Mouse (Mus musculus): ENCODE measurements around the gene 1700028P14Rik.

Gene 1700028P14Rik

DNA sequence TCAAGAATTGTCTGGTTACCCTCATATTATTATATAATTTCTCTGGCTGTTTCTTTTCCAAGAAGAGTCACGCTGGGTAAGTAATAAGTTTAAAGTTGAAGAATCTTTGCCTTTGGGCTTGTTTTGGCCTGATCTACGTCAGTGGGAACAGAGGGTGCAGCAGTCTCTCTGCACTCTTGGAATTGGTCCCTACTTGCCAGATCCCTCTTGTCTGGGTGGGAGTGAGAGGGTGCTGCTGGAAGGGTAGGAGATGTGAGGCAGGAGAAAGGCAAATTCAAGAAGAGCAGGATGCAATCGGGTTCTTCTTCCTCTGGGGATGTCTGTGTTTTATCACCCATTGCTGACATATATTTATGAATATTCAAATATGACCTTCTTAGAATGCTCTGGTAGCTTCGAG, 42.9 kb downstream of the 1700028P14Rik start:
- no peak for DNase-seq (ENCODE audit: inconsistent age in 2 of 2, low spot score in 1 of 2)

DNA sequence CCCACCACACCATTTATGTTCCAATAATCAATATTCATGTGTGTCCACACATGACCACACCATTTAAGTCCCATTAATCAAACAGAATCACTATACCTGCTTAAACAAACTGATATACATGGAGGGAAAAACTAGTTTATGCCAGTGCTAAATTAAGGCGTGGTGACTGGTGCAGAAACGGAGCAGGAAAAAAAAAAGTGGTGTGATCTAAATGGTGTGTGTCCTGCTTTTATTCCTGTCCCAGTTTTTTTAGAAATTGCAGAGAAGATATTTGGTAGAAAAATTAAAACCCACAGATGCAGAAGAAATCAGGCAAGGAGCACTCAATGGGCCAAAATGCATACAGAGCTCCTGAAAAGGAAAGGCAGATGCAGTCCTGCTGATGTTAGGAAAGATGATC, 44.7 kb downstream of the 1700028P14Rik start:
- no peak for DNase-seq (ENCODE audit: inconsistent age in 2 of 2, low spot score in 1 of 2)

DNA sequence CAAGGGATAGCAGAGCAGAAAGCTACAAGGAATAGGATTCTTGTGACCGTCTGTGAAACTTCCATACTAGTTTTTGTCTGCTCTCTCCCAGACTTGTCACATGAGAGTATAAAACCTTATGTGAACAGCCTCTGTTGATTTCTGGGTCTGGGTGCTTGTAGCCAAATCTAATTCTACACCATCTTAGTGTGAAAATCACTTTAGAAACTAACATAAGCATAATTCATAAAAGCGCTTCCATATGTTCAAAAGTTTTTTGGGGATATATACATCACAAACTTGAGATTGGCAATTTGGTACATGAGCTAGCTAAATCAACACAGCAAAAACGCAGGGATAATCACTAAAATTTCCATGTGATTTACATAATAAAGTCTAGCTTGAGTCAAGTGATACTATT, 57.7 kb downstream of the 1700028P14Rik start:
- no peak for DNase-seq (ENCODE audit: inconsistent age in 2 of 2, low spot score in 1 of 2)

DNA sequence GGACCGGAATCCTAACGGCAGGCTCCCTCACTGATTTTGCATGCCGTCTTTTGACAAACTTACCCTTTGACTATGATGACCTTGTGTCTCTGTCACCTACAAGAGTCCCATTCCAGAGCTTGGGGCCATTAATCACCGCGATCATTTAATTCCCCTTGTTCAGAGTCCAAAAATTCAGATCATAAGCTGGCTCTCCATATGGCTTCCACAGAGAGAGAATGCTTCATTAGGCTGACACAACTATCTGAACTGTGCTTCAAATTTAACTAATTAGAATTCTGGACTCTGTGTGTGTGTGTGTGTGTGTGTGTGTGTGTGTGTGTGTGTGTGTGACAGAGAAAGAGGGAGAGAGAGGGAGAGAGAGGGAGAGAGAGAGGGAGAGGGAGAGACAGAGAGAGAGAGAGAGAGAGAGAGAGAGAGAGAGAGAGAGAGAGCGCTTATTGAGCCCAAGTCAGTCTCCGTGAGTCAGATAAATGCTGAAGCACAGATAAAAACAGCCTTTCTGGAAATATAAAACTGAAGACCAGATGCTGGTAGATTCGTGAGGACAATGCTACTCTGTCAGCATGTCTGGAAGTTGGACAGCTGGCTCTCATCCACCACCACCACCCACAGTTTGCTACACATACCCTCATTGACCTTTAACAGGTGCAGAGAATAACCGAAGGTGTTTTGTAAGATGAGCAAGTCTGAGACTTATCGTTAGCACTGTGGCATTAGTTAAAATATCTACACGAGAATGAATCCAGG, 73.8 kb downstream of the 1700028P14Rik start:
- peak in 1 of 2 experiments; percentile 19 for DNase-seq (ENCODE audit: inconsistent age in 2 of 2, low spot score in 1 of 2)

DNA sequence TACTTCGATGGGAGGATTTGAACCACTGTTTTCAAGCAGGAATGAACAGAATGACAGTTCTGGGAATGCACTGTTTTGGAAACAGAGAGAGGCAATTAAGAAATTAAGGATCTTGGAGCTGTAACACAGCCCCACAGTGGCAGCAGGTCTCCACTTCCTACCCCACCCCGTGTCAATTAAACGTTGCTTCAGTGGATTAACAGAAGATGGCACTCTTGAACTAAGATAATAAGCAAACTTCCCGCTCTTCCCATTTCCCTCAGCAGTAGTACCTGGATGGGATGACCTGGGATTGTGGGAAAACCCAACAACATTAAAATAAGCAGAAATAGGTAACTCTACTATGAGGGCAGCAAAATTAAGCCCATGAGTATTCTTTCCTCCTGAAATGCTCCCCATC, 75.9 kb downstream of the 1700028P14Rik start:
- no peak for DNase-seq (ENCODE audit: inconsistent age in 2 of 2, low spot score in 1 of 2)

DNA sequence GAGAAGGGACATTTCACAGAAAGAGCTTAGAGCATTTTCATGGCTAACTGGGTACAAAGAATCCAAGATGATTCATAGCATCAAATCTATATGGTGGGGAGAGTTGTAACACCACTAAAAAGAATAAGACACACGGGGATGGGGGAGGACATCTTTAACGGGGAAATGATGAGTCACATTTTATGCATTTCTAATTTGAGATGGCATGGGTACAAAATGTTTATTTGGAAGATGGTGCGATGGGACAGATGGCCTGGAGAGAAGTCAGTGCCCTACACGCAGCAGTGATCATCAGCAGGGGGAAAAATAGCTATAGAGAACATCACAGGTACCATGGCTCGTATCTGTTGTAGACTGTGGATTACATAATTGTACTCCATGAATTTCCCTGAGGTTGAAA, 88.9 kb downstream of the 1700028P14Rik start:
- DNase-seq (ENCODE audit: inconsistent age in 2 of 2, low spot score in 1 of 2): no peak

DNA sequence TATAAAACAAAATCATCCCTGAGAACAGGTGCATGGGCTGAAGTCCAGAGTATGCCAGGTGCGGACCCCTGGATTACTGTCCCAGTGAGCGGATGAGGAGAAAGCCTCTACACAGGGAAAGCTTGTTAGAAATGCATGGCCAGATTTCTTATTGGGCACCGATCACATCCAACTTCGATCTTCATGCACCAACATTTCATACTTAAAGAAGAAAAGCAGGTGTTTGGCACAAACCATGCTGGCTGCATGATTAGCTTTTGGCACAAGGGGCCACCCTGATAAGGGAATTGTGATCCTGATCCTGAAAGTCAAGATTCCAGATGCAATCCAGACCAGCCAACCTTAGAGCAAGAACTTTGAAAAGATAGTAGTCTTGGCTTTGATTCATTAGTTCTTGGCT, 90.0 kb downstream of the 1700028P14Rik start:
- DNase-seq (ENCODE audit: inconsistent age in 2 of 2, low spot score in 1 of 2): no peak

DNA sequence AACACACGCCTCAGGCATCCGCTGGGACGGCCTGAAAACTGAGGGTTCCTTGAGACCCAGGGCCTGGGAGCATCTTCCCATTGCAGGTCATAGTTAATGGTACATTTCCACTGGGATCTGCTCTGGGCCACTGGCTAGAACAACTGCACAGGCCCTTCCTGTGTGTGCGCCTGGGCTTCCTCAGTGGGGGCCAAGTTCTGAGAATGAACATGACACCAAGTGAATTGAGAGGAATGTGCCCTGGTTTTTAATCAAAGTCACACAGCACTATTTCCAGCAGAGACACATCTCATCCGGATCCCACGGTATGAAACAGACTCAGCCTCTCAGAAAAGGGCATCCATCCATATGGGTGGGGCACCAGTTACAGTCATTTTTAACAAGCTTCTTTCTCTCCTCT, 90.6 kb downstream of the 1700028P14Rik start:
- DNase-seq (ENCODE audit: inconsistent age in 2 of 2, low spot score in 1 of 2): no peak

DNA sequence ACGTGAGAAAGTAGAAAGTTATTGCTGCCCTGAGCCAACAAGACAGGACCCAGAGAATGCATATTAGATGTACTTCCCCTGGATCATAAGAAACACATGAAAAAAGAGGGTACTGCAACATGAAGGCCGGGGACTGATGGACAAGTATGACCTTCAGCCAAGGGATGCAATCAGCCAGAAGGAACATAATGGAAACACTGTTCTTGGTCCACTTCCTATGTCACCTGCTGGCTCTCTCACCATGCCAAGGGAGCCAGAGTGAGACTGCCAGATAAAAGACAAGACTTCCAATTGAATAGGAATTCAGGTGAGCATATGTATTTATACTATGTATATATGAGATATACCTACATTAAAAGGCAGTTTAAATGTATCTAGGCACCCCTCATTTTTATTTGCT, 99.2 kb downstream of the 1700028P14Rik start:
- no peak for DNase-seq (ENCODE audit: inconsistent age in 2 of 2, low spot score in 1 of 2)

DNA sequence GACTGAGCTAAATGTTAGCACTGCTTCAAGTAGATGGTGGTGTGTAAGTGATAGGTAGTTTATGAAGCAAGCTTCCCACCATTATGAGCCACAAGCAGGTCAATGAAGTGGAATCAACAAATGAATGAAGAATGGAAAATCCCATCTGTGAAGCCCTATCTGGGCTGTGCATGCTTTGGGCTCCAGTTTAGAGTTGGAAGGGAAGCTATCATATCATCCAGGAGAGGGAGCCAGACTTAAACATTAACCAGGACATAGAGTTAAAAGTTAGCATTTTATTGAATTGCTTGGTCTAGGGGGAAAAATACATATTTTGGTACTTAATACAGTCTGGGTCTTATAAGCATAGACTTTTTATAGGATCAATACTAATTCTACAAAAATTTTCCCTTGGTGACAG, 107.0 kb downstream of the 1700028P14Rik start:
- peak in 1 of 2 experiments; percentile 30 for DNase-seq (ENCODE audit: inconsistent age in 2 of 2, low spot score in 1 of 2)

DNA sequence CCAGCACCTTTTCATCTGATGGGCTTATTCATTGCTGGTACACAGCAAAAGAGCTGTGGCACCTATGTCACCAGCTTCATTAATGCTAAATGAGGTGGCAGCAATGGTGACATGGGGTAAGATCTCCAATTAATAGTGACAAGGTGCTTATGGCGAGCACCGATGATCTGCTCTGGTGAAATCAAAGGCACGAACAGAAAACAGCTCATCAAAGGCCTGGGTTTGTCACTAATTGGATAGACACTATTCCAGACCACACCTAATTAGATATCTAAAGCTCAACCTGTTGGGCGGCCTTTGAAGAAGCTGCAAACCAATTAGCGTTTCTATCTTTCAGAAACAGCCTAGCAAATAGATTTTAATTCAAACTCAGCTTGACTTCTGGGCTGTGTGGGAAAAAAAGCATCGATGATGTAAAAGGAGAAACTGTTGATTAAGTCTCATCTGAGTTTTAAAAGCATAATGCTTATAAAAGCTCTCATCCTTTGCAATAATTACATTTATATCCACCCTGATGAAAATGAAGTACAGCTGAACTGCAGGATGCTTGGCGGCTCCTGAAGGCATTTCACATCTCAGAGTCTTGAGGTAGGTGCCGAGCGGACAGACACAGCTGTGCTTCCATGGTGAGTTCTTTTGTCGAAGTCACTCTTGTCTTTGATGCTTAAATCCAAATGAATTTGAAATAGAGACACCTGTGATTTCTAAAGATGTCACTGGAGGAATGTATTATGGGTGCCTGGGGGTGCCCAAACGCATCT, 109.2 kb downstream of the 1700028P14Rik start:
- DNase-seq (ENCODE audit: inconsistent age in 2 of 2, low spot score in 1 of 2): no peak

DNA sequence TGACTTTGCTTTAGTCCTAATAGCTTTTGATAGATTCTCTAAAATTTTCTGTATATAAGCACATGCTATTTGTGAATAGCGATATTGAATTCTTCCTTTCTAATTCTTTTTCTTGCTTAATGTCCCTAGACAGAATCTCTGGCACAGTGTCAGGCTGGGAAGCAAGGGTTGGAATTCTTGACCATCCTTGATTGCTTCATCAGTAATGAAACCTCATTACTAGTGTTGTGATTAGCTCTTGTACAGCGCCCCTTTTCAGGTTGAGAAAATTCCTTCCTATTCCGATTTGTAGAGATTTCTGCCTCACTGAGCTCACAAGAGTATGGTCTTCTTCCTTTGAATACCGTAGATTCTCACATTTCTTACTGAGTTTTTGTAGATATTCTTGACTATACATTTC, 109.9 kb downstream of the 1700028P14Rik start:
- DNase-seq (ENCODE audit: inconsistent age in 2 of 2, low spot score in 1 of 2): no peak

DNA sequence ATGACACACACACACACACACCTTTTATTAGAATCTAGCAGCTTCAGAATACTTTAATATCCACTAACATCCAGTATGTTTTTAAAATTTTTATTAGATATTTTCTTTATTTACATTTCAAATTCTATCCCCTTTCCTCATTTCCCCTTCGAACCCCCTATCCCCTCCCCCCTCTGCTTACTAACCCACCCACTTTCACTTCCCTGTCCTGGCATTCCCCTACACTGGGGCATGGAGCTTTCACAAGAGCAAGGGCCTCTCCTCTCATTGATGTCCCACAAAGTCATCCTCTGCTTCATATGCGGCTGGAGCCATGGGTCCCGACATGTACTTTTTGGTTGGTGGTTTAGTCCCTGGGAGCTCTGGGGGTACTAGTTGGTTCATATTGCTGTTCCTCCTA, 116.9 kb downstream of the 1700028P14Rik start:
- no peak for DNase-seq (ENCODE audit: inconsistent age in 2 of 2, low spot score in 1 of 2)

DNA sequence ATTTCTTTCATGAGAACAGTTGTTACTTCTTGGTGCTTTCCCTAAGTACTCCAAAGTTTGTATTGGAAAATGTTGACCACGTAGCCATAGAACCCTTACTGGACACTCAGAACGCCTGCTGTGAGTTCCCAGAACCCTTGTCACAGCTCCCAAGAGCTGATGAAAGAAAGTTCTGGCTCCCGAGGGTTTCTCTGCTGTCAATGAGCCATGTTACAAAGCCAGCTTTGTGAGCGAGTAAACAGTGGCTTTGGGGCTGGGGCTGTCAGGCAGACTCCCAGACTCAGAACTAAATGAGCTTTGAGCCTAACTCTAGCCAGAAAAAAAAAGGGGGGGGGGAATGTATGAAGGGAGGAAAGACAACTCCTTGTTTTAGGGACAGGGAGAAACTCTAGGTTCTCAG, 120.7 kb downstream of the 1700028P14Rik start:
- DNase-seq (ENCODE audit: inconsistent age in 2 of 2, low spot score in 1 of 2): no peak

DNA sequence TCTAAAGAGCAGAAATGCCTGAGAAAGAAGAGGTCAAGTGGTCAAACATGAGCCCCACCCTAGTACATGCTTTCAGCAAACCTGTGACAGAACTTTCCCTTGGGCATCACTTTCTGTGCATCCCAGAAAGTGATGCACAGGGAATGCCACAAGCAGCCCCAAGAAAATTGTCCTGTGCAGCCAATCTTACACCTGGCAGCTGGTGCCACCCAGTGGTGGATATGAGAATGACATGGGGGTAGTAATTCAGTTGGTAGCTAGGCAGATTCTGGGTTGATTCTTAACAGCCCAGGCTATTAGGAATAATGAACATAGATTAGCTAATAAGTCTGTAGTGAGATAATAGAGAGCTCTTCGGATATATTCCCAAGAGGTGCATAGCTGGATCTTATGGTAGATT, 128.9 kb downstream of the 1700028P14Rik start:
- DNase-seq (ENCODE audit: inconsistent age in 2 of 2, low spot score in 1 of 2): peak; percentile 46 to 85

DNA sequence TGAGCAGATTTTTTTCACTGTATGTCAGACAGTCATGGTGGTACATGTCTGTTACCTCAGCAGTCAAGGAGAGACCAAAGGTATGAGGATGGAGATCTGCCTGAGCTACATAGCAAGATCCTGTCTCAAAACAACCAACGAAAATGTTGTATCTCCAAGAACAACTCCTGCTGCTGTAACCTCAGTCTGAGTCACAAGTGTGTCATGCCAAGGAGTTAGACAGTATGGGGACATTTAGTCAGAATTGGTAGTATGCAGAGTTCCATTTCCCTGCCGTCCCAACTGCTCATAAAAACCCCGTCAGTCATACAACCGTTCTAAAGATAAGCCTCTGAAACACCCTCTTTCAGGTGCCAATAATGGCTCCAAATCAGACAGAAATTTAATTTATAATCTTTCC, 130.8 kb downstream of the 1700028P14Rik start:
- DNase-seq (ENCODE audit: inconsistent age in 2 of 2, low spot score in 1 of 2): no peak

DNA sequence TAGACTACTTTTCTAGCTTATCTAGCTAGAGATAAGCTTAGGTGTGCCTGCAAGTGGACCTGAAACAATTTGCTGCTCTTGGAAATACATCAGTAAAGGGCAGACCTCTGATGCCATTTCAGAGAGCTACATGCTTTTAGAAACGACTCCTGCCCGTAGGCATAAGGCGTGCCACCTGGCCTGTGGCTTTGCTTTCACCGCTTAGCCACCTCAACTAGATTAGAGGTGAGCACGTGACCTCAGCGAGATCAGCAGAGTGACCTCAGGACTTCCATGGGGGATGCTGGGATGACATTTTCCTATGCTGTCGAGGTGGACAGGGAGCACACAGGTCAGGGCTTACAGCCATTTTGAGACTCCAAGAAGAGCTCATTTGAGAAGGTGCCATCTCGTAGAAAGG, 131.5 kb downstream of the 1700028P14Rik start:
- no peak for DNase-seq (ENCODE audit: inconsistent age in 2 of 2, low spot score in 1 of 2)

DNA sequence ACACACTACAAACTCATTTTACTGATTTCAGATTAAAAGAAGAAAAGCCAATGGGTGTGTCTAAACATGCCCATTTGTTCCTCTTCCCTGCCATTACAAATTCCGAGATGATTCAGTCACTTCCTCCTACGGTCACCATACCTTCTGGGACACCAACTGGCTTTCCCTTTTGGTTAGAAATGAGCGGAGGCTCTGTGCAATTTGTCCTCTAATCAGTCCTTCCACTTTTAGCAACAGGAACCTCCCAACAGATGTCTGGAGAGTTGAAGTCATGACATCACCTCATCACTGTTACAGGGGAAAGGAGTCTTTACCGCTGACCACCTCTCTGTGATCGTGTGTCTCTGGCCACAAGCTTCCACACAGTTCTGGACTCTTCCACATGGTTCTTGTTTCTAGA, 132.0 kb downstream of the 1700028P14Rik start:
- no peak for DNase-seq (ENCODE audit: inconsistent age in 2 of 2, low spot score in 1 of 2)

DNA sequence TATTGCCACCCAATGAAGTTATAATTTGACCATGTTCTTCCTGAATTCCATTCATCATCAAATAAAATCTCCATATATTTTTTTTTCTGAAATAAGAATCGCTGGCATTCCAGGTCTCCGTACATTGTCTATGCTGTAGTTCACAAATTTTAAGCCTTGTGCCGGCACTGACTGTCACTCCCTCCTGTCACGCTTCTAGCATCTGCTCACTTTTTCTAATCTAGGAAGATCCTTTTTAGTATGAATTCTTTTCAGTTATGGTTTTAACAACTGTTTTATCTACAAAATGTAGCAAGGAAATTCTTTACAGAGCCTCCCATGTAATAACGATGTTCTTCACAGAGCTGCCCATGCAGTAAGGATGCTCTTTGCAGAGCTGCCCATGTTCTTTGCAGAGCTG, 134.1 kb downstream of the 1700028P14Rik start:
- no peak for DNase-seq (ENCODE audit: inconsistent age in 2 of 2, low spot score in 1 of 2)

DNA sequence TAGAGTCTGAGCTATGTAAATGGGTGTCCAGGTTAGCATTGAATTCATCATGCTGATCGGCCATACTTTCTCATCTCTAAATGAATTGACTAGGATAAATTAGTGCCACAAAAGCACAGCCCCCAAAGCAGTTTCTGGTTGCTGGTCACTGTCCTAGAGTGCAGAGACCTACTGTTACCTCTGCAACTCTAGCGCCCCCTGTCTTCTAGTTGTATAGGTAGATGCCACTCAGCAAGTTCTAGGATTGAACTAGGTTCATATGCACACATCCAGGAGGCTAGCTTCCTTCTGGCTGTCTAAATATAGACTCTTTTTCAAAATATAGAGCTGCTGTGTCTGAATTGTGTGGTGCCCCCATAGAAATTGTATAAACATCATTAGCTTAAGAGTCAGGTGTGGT, 141.3 kb downstream of the 1700028P14Rik start:
- peak in 1 of 2 experiments; percentile 50 for DNase-seq (ENCODE audit: inconsistent age in 2 of 2, low spot score in 1 of 2)
